30 mouse cellular contexts compared by ENCODE assay signal in genomic region chr4:154279481-154279880, GRCm38 (mm10). TPM values are rescaled to one million over a fixed set of nuclear protein-coding genes. Genes with fewer than 3 reads are reported as not detected.
DNase-seq lines count a peak whose midpoint lies in the region; ATAC-seq and TF ChIP-seq lines count a peak whose summit lies in the region.
"Had no signal": no experiment of that assay in that cellular context is flagged by ENCODE, and none has a peak within 500 bp of the region (broad histone marks: within the 10 kb centered on the region; RNA-seq: fewer than 3 reads in every experiment).

No protein-coding gene starts in this region.

- no peak for DNase-seq in hindbrain, postnatal 0 days (ENCODE audit: low spot score)
- no peak for DNase-seq in kidney, adult 11 months
- no peak for DNase-seq in limb, embryonic 10.5 days (ENCODE audit: low spot score)
- DNase-seq in midbrain, embryonic 11.5 days (ENCODE audit: low spot score, missing footprints), result peak; percentile 35
- DNase-seq: adrenal gland, postnatal 10 days; B cell, adult 2 months; cerebellum, adult 11 months; cerebellum, adult 8-10 months; cerebellum, postnatal 14 days; embryo, embryonic 11 days; gastrocnemius, adult 2 months; gastrocnemius, postnatal 25 days had no signal

- no peak overlapping the region for H3K4me2 ChIP-seq in hindbrain, postnatal 0 days (ENCODE audit: low read depth, low read length)
- no peak overlapping the region for H3K4me2 ChIP-seq in hindbrain, embryonic 12.5 days (replicated peaks)
- no peak overlapping the region for H3K4me2 ChIP-seq in kidney, embryonic 16.5 days (replicated peaks; ENCODE audit: low read depth, low read length)
- no peak overlapping the region for H3K4me2 ChIP-seq in limb, embryonic 13.5 days (replicated peaks)
- no peak overlapping the region for H3K4me2 ChIP-seq in midbrain, embryonic 11.5 days
- H3K4me2 ChIP-seq in midbrain, embryonic 16.5 days (ENCODE audit: low read length), result no peak overlapping the region
- H3K4me2 ChIP-seq: embryonic facial prominence, embryonic 15.5 days; heart, embryonic 12.5 days had no signal

- TF ChIP-seq CTCF in hindbrain, postnatal 0 days (IDR thresholded peaks at IDR 0.05; ENCODE audit: low read depth), result no peak

- no peaks in the 10 kb centered on the region for H3K4me1 ChIP-seq in hindbrain, postnatal 0 days (ENCODE audit: insufficient read depth, low read length)
- no peaks in the 10 kb centered on the region for H3K4me1 ChIP-seq in hindbrain, embryonic 12.5 days
- no peaks in the 10 kb centered on the region for H3K4me1 ChIP-seq in kidney, embryonic 16.5 days (ENCODE audit: insufficient read depth, low read length)
- H3K4me1 ChIP-seq in limb, embryonic 13.5 days, result peaks cover 6% of the 10 kb centered on the region; the same call in 1 of the 2 replicates
- peaks cover 19% of the 10 kb centered on the region for H3K4me1 ChIP-seq in limb, embryonic 10.5 days
- H3K4me1 ChIP-seq in midbrain, embryonic 11.5 days (ENCODE audit: control insufficient read depth, insufficient read depth, low read length), result no peaks in the 10 kb centered on the region
- no peaks in the 10 kb centered on the region for H3K4me1 ChIP-seq in midbrain, embryonic 16.5 days (ENCODE audit: control insufficient read depth, insufficient read depth, low read length)

- H3K27ac ChIP-seq in hindbrain, postnatal 0 days, result no peak overlapping the region
- no peak overlapping the region for H3K27ac ChIP-seq in hindbrain, embryonic 12.5 days
- no peak overlapping the region for H3K27ac ChIP-seq in kidney, embryonic 16.5 days (ENCODE audit: low read length)
- H3K27ac ChIP-seq in limb, embryonic 13.5 days, result no peak overlapping the region
- H3K27ac ChIP-seq in limb, embryonic 10.5 days, result no peak overlapping the region
- H3K27ac ChIP-seq in midbrain, embryonic 11.5 days (ENCODE audit: low read depth, low read length), result no peak overlapping the region
- no peak overlapping the region for H3K27ac ChIP-seq in midbrain, embryonic 16.5 days (ENCODE audit: low read length)
- H3K27ac ChIP-seq: embryonic facial prominence, embryonic 15.5 days; forebrain, embryonic 10.5 days; gastrocnemius, adult 2 months had no signal

- no peak overlapping the region for H3K4me3 ChIP-seq in hindbrain, postnatal 0 days (ENCODE audit: low read length)
- no peak overlapping the region for H3K4me3 ChIP-seq in hindbrain, embryonic 12.5 days
- H3K4me3 ChIP-seq in kidney, embryonic 16.5 days (ENCODE audit: low read length), result no peak overlapping the region
- no peak overlapping the region for H3K4me3 ChIP-seq in limb, embryonic 13.5 days
- H3K4me3 ChIP-seq in limb, embryonic 10.5 days, result no peak overlapping the region
- no peak overlapping the region for H3K4me3 ChIP-seq in midbrain, embryonic 11.5 days (ENCODE audit: low read depth, low read length)
- H3K4me3 ChIP-seq in midbrain, embryonic 16.5 days (ENCODE audit: low read depth, low read length), result no peak overlapping the region
- H3K4me3 ChIP-seq: embryonic facial prominence, embryonic 15.5 days; erythroblast, embryonic 14.5 days; forebrain, embryonic 10.5 days; gastrocnemius, adult 2 months; heart, embryonic 12.5 days had no signal

- no peaks in the 10 kb centered on the region for H3K9me3 ChIP-seq in hindbrain, postnatal 0 days (ENCODE audit: low read length)
- H3K9me3 ChIP-seq in hindbrain, embryonic 12.5 days (replicated peaks), result no peaks in the 10 kb centered on the region
- H3K9me3 ChIP-seq in kidney, embryonic 16.5 days (ENCODE audit: low read length), result no peaks in the 10 kb centered on the region
- no peaks in the 10 kb centered on the region for H3K9me3 ChIP-seq in limb, embryonic 13.5 days
- H3K9me3 ChIP-seq in limb, embryonic 10.5 days (replicated peaks), result no peaks in the 10 kb centered on the region
- H3K9me3 ChIP-seq in midbrain, embryonic 11.5 days (ENCODE audit: control insufficient read depth, low read length), result no peaks in the 10 kb centered on the region
- H3K9me3 ChIP-seq in midbrain, embryonic 16.5 days (replicated peaks; ENCODE audit: control insufficient read depth, low read length, poor library complexity, severe bottlenecking), result no peaks in the 10 kb centered on the region
- H3K9me3 ChIP-seq: embryonic facial prominence, embryonic 15.5 days; forebrain, embryonic 10.5 days; heart, embryonic 12.5 days had no signal

- H3K9ac ChIP-seq in hindbrain, postnatal 0 days (replicated peaks; ENCODE audit: low read length), result no peak overlapping the region
- no peak overlapping the region for H3K9ac ChIP-seq in hindbrain, embryonic 12.5 days
- no peak overlapping the region for H3K9ac ChIP-seq in kidney, embryonic 16.5 days (replicated peaks; ENCODE audit: low read length)
- H3K9ac ChIP-seq in limb, embryonic 13.5 days, result no peak overlapping the region
- H3K9ac ChIP-seq in midbrain, embryonic 11.5 days (ENCODE audit: low read length), result no peak overlapping the region
- H3K9ac ChIP-seq in midbrain, embryonic 16.5 days (ENCODE audit: low read depth, low read length), result no peak overlapping the region
- H3K9ac ChIP-seq: embryonic facial prominence, embryonic 15.5 days; heart, embryonic 12.5 days had no signal

- peaks cover 3% of the 10 kb centered on the region; the same call in 1 of the 2 replicates for H3K36me3 ChIP-seq in hindbrain, postnatal 0 days (ENCODE audit: insufficient read depth, low read length)
- H3K36me3 ChIP-seq in hindbrain, embryonic 12.5 days, result no peaks in the 10 kb centered on the region
- peaks cover 4% of the 10 kb centered on the region; the same call in 1 of the 2 replicates for H3K36me3 ChIP-seq in kidney, embryonic 16.5 days (ENCODE audit: insufficient read depth, low read length)
- H3K36me3 ChIP-seq in limb, embryonic 13.5 days, result peaks cover 24% of the 10 kb centered on the region
- peaks cover 16% of the 10 kb centered on the region for H3K36me3 ChIP-seq in limb, embryonic 10.5 days
- no peaks in the 10 kb centered on the region for H3K36me3 ChIP-seq in midbrain, embryonic 11.5 days (ENCODE audit: control insufficient read depth, insufficient read depth, low read length)
- H3K36me3 ChIP-seq in midbrain, embryonic 16.5 days (ENCODE audit: control insufficient read depth, insufficient read depth, low read length), result no peaks in the 10 kb centered on the region

- no peaks in the 10 kb centered on the region for H3K27me3 ChIP-seq in hindbrain, postnatal 0 days (ENCODE audit: insufficient read depth, low read length)
- no peaks in the 10 kb centered on the region for H3K27me3 ChIP-seq in hindbrain, embryonic 12.5 days
- H3K27me3 ChIP-seq in kidney, embryonic 16.5 days (ENCODE audit: insufficient read depth, low read length), result no peaks in the 10 kb centered on the region
- H3K27me3 ChIP-seq in limb, embryonic 13.5 days, result no peaks in the 10 kb centered on the region
- H3K27me3 ChIP-seq in limb, embryonic 10.5 days (ENCODE audit: low read depth, poor library complexity, severe bottlenecking), result no peaks in the 10 kb centered on the region
- no peaks in the 10 kb centered on the region for H3K27me3 ChIP-seq in midbrain, embryonic 11.5 days (ENCODE audit: control insufficient read depth, insufficient read depth, low read length)
- H3K27me3 ChIP-seq in midbrain, embryonic 16.5 days (ENCODE audit: control insufficient read depth, insufficient read depth, low read depth, low read length), result no peaks in the 10 kb centered on the region
- H3K27me3 ChIP-seq: embryonic facial prominence, embryonic 15.5 days; heart, embryonic 12.5 days had no signal

- 88% methylated on average over 9 of the region's 9 CpGs for WGBS in hindbrain, postnatal 0 days
- 85% methylated on average over 9 of the region's 9 CpGs for WGBS in hindbrain, embryonic 12.5 days
- WGBS in kidney, embryonic 16.5 days, result 42% methylated on average over 9 of the region's 9 CpGs
- whole genome bisulfite sequencing in limb, embryonic 13.5 days, result 71% methylated on average over 9 of the region's 9 CpGs
- WGBS in limb, embryonic 10.5 days, result 82% methylated on average over 9 of the region's 9 CpGs
- WGBS in midbrain, embryonic 11.5 days, result 86% methylated on average over 9 of the region's 9 CpGs
- WGBS in midbrain, embryonic 16.5 days, result 86% methylated on average over 9 of the region's 9 CpGs

- ATAC-seq in hindbrain, postnatal 0 days, result peak; percentile 39; the same call in 1 of the 2 replicates
- no peak for ATAC-seq in hindbrain, embryonic 12.5 days (ENCODE audit: low FRiP score)
- peak; percentile 67; the same call in 1 of the 2 replicates for ATAC-seq in kidney, embryonic 16.5 days (ENCODE audit: low FRiP score, low TSS enrichment)
- 0 out of 2 replicates have a peak, but pooled peaks have one; percentile 12 for ATAC-seq in limb, embryonic 13.5 days (ENCODE audit: low FRiP score, low read depth)
- ATAC-seq in midbrain, embryonic 11.5 days (ENCODE audit: low FRiP score), result no peak
- ATAC-seq in midbrain, embryonic 16.5 days, result no peak
- ATAC-seq: CD4-positive, CD25-positive, alpha-beta regulatory T cell, adult 4 months; forebrain, embryonic 14.5 days had no signal

RNA-seq across cellular contexts. Expression of gene Arhgef16, which starts 22.0 kb away (rescaled TPM):
- 4.3 and 5.3 TPM in 2 replicates for total RNA-seq in hindbrain, postnatal 0 days (2014; rRNA removed)
- polyA plus RNA-seq in hindbrain, postnatal 0 days (2015; fragmentation: Nextera tagmentation; extraction: Ambion mirVana), result 2.0 and 2.6 TPM in 2 replicates
- 3.0 and 4.1 TPM in 2 replicates for polyA plus RNA-seq in hindbrain, embryonic 12.5 days (2016; fragmentation: Nextera tagmentation; extraction: Ambion mirVana)
- 44.2 and 44.3 TPM in 2 replicates for polyA plus RNA-seq in kidney, embryonic 16.5 days (2015; fragmentation: Nextera tagmentation; extraction: Ambion mirVana)
- 4.5 and 4.6 TPM in 2 replicates for polyA plus RNA-seq in limb, embryonic 13.5 days (2015; fragmentation: Nextera tagmentation; extraction: Ambion mirVana)
- polyA plus RNA-seq in limb, embryonic 10.5 days (2016; fragmentation: Nextera tagmentation; extraction: Ambion mirVana), result 5.3 and 6.2 TPM in 2 replicates
- 0.45 and 0.81 TPM in 2 replicates for polyA plus RNA-seq in midbrain, embryonic 11.5 days (2014; fragmentation: Nextera tagmentation; extraction: Ambion mirVana)
- polyA plus RNA-seq in midbrain, embryonic 16.5 days (2015; fragmentation: Nextera tagmentation; extraction: Ambion mirVana), result 1.1 and 1.6 TPM in 2 replicates
- total RNA-seq: common myeloid progenitor, adult 5-6 weeks; granulocyte monocyte progenitor cell, adult 5-6 weeks; MEL had no signal

RNA-seq across cellular contexts. Expression of gene B230104I21Rik, which starts 56.4 kb away (rescaled TPM):
- not detected in 2 replicates for total RNA-seq in hindbrain, postnatal 0 days (2014; rRNA removed)
- not detected in 2 replicates for polyA plus RNA-seq in hindbrain, postnatal 0 days (2015; fragmentation: Nextera tagmentation; extraction: Ambion mirVana)
- polyA plus RNA-seq in hindbrain, embryonic 12.5 days (2016; fragmentation: Nextera tagmentation; extraction: Ambion mirVana), result not detected in 2 replicates
- 0.37 TPM in 1 of 2 replicates, not detected in the other for polyA plus RNA-seq in kidney, embryonic 16.5 days (2015; fragmentation: Nextera tagmentation; extraction: Ambion mirVana)
- polyA plus RNA-seq in limb, embryonic 13.5 days (2015; fragmentation: Nextera tagmentation; extraction: Ambion mirVana), result not detected in 2 replicates
- 0.18 TPM in 1 of 2 replicates, not detected in the other for polyA plus RNA-seq in limb, embryonic 10.5 days (2016; fragmentation: Nextera tagmentation; extraction: Ambion mirVana)
- polyA plus RNA-seq in midbrain, embryonic 11.5 days (2014; fragmentation: Nextera tagmentation; extraction: Ambion mirVana), result not detected in 2 replicates
- 0.25 TPM in 1 of 2 replicates, not detected in the other for polyA plus RNA-seq in midbrain, embryonic 16.5 days (2015; fragmentation: Nextera tagmentation; extraction: Ambion mirVana)
- total RNA-seq: adrenal gland, postnatal 10 days; adrenal gland, postnatal 4 days; common myeloid progenitor, adult 5-6 weeks; gastrocnemius, adult 2 months; gastrocnemius, postnatal 25 days; granulocyte monocyte progenitor cell, adult 5-6 weeks; heart, adult 8-10 months; heart, postnatal 25 days; MEL had no signal
- polyA plus RNA-seq: brain, embryonic 14.5 days; CD4-positive, CD25-positive, alpha-beta regulatory T cell, adult 4 months; embryonic facial prominence, embryonic 11.5 days; embryonic facial prominence, embryonic 15.5 days; erythroblast, embryonic 14.5 days; forebrain, embryonic 10.5 days; forebrain, embryonic 14.5 days; heart, embryonic 12.5 days had no signal

Comparison
In these comparisons a context has a peak if more than half of its experiments do, and no peak if none do; other contexts are left out.
1. ATAC-seq: peak in hindbrain, postnatal 0 days (single experiment), kidney, embryonic 16.5 days (single experiment) and limb, embryonic 13.5 days (single experiment); none in hindbrain, embryonic 12.5 days (single experiment), midbrain, embryonic 11.5 days (single experiment) and midbrain, embryonic 16.5 days (single experiment).